Mouse (Mus musculus) hindbrain, embryonic 14.5 days (tissue): ENCODE measurements around the gene Rnaseh2b. TPM values are rescaled to one million over a fixed set of nuclear protein-coding genes. Genes with fewer than 3 reads are reported as not detected.

Source experiments
- ATAC-seq: fragments of 200-750 bp; cut with Nextera tagmentation; 2 replicates; pipeline ENCODE4 v1.8.0; 2017; ENCODE audit warnings: moderate number of reproducible peaks, mild to moderate bottlenecking, moderate TSS enrichment, moderate library complexity; ENCODE audit not compliant: low FRiP score
- DNase-seq: peaks from one replicate; pipeline ENCODE4 v3.0.0-alpha.2; 2015; ENCODE audit warnings: low spot score
- H3K27ac ChIP-seq: fragments of 300-500 bp; sonication (generic); 2 replicates; pipeline ENCODE4 v1.5.1; 2014; ENCODE audit warnings: mild to moderate bottlenecking, moderate library complexity
- H3K27me3 ChIP-seq: fragments of 300-500 bp; sonication (generic); 2 replicates; pipeline ENCODE4 v1.6.1; 2014; ENCODE audit warnings: mild to moderate bottlenecking, low read length, mixed read lengths; ENCODE audit not compliant: control insufficient read depth, insufficient read depth
- H3K36me3 ChIP-seq: fragments of 300-500 bp; sonication (generic); replicated peaks from 2 replicates; pipeline ENCODE4 v1.6.1; 2014; ENCODE audit not compliant: control insufficient read depth, insufficient read depth
- H3K4me1 ChIP-seq: fragments of 300-500 bp; sonication (generic); replicated peaks from 2 replicates; pipeline ENCODE4 v1.6.1; 2014; ENCODE audit warnings: antibody characterized with exemption, low read length, mixed read lengths; ENCODE audit not compliant: control insufficient read depth, insufficient read depth
- H3K4me2 ChIP-seq: fragments of 300-500 bp; sonication (generic); replicated peaks from 2 replicates; pipeline ENCODE4 v1.6.1; 2014; ENCODE audit warnings: mild to moderate bottlenecking, moderate library complexity
- H3K4me3 ChIP-seq: fragments of 300-500 bp; sonication (generic); replicated peaks from 2 replicates; pipeline ENCODE4 v1.5.1; 2014; ENCODE audit warnings: mild to moderate bottlenecking, low read length
- H3K9ac ChIP-seq: fragments of 300-500 bp; sonication (generic); 2 replicates; pipeline ENCODE4 v1.6.1; 2014
- H3K9me3 ChIP-seq: fragments of 300-500 bp; sonication (generic); 2 replicates; pipeline ENCODE4 v1.6.1; 2016; ENCODE audit warnings: low read length; ENCODE audit not compliant: control insufficient read depth
- WGBS: fragments of 180-500 bp; shearing (Covaris S2); extraction: QIAGEN DNeasy Blood & Tissue Kit; methylation state at CpG from one replicate; pipeline ENCODE4 v1.1.7; 2014; 5-methylcytosine and 5-hydroxymethylcytosine counted together
- polyA plus RNA-seq: library from polyadenylated mRNA; unstranded; fragments of >200 nt; fragmentation: Nextera tagmentation; extraction: Ambion mirVana; gene quantifications from 2 replicates; pipeline ENCODE4 v1.2.1, GENCODE M21; 2014

Gene Rnaseh2b
- polyA plus RNA-seq, 1 experiment from 2014 or later = 29.7 TPM

GRCm38 (mm10) chr14:62328606-62329005 lies 36.2 kb downstream of the Rnaseh2b start:
- Histone ChIP-seq H3K4me3 (no peak overlapping the region), H3K4me1 (peaks cover 11% of the 10 kb centered on the region; the same call in 1 of the 2 replicates), H3K9me3 (no peaks in the 10 kb centered on the region), H3K36me3 (no peaks in the 10 kb centered on the region), H3K9ac (no peak overlapping the region), H3K27ac (no peak overlapping the region), H3K27me3 (no peaks in the 10 kb centered on the region), H3K4me2 (no peak overlapping the region)
- 52% methylated on average over 6 of the region's 6 CpGs for WGBS
- ATAC-seq = no peak
- DNase-seq = no peak

- WGBS = 90% methylated on average over 3 of the region's 3 CpGs
- H3K36me3 ChIP-seq = no peaks in the 10 kb centered on the region
- H3K27me3 ChIP-seq = no peaks in the 10 kb centered on the region
- no peak overlapping the region for H3K9ac ChIP-seq
- H3K27ac ChIP-seq = no peak overlapping the region
- DNase-seq = no peak
- peaks cover 11% of the 10 kb centered on the region; the same call in 1 of the 2 replicates for H3K4me1 ChIP-seq
- no peak overlapping the region for H3K4me3 ChIP-seq
- H3K9me3 ChIP-seq = no peaks in the 10 kb centered on the region
- no peak overlapping the region for H3K4me2 ChIP-seq
- ATAC-seq = no peak
Observed at GRCm38 (mm10) chr14:62329631-62330030, 37.2 kb downstream of the Rnaseh2b start.

- H3K4me2 ChIP-seq = peak overlapping the region; percentile 67
- no peaks in the 10 kb centered on the region for H3K27me3 ChIP-seq
- 18% methylated on average over 6 of the region's 6 CpGs for WGBS
- no peaks in the 10 kb centered on the region for H3K36me3 ChIP-seq
- DNase-seq (no peak), ATAC-seq (no peak)
- no peak overlapping the region for H3K27ac ChIP-seq
- H3K9ac ChIP-seq = no peak overlapping the region
- H3K4me1 ChIP-seq = peaks cover 11% of the 10 kb centered on the region; the same call in 1 of the 2 replicates
- peak overlapping the region; percentile 48 for H3K4me3 ChIP-seq
- H3K9me3 ChIP-seq = no peaks in the 10 kb centered on the region
Observed at GRCm38 (mm10) chr14:62331457-62331856, 39.1 kb downstream of the Rnaseh2b start.

GRCm38 (mm10) chr14:62331866-62332619 lies 39.7 kb downstream of the Rnaseh2b start:
- H3K9ac ChIP-seq = peak overlapping the region; percentile 69
- no peaks in the 10 kb centered on the region for H3K36me3 ChIP-seq
- peak; percentile 87 for ATAC-seq
- H3K27me3 ChIP-seq = no peaks in the 10 kb centered on the region
- peaks cover 11% of the 10 kb centered on the region; the same call in 1 of the 2 replicates for H3K4me1 ChIP-seq
- DNase-seq = peak; percentile 83
- H3K9me3 ChIP-seq = no peaks in the 10 kb centered on the region
- H3K4me2 ChIP-seq = peak overlapping the region; percentile 67
- peak overlapping the region; percentile 69 for H3K27ac ChIP-seq
- under 1% methylated on average over 61 of the region's 62 CpGs for WGBS
- peak overlapping the region; percentile 48 for H3K4me3 ChIP-seq

- Histone ChIP-seq H3K4me1 (peaks cover 11% of the 10 kb centered on the region; the same call in 1 of the 2 replicates), H3K4me2 (no peak overlapping the region), H3K4me3 (no peak overlapping the region), H3K9ac (no peak overlapping the region), H3K36me3 (no peaks in the 10 kb centered on the region), H3K27me3 (no peaks in the 10 kb centered on the region), H3K27ac (no peak overlapping the region), H3K9me3 (no peaks in the 10 kb centered on the region)
- WGBS = 77% methylated on average over 9 of the region's 9 CpGs
- ATAC-seq = no peak
- DNase-seq = no peak
Observed at GRCm38 (mm10) chr14:62333909-62334687, 41.7 kb downstream of the Rnaseh2b start.

- H3K9me3 ChIP-seq = no peaks in the 10 kb centered on the region
- H3K9ac ChIP-seq = no peak overlapping the region
- no peaks in the 10 kb centered on the region for H3K27me3 ChIP-seq
- WGBS = 95% methylated on average over 1 of the region's 1 CpGs
- H3K4me1 ChIP-seq = no peaks in the 10 kb centered on the region; the same call in 1 of the 2 replicates
- ATAC-seq (no peak), DNase-seq (no peak)
- no peak overlapping the region for H3K4me3 ChIP-seq
- H3K27ac ChIP-seq = no peak overlapping the region
- no peak overlapping the region for H3K4me2 ChIP-seq
- H3K36me3 ChIP-seq = no peaks in the 10 kb centered on the region
Observed at GRCm38 (mm10) chr14:62339196-62339595, 46.8 kb downstream of the Rnaseh2b start.

GRCm38 (mm10) chr14:62341887-62342642 lies 49.7 kb downstream of the Rnaseh2b start:
- 69% methylated on average over 8 of the region's 8 CpGs for WGBS
- no peaks in the 10 kb centered on the region for H3K27me3 ChIP-seq
- no peak overlapping the region for H3K27ac ChIP-seq
- ATAC-seq = no peak
- H3K4me3 ChIP-seq = no peak overlapping the region
- H3K9ac ChIP-seq = no peak overlapping the region
- DNase-seq = no peak
- H3K36me3 ChIP-seq = no peaks in the 10 kb centered on the region
- H3K4me2 ChIP-seq = no peak overlapping the region
- peaks cover under 1% of the 10 kb centered on the region; the same call in 1 of the 2 replicates for H3K4me1 ChIP-seq
- H3K9me3 ChIP-seq = no peaks in the 10 kb centered on the region

GRCm38 (mm10) chr14:62342643-62343144 lies 50.3 kb downstream of the Rnaseh2b start:
- WGBS = 74% methylated on average over 10 of the region's 10 CpGs
- H3K9me3 ChIP-seq = no peaks in the 10 kb centered on the region
- H3K27ac ChIP-seq = no peak overlapping the region
- peaks cover 5% of the 10 kb centered on the region for H3K4me1 ChIP-seq
- no peak overlapping the region for H3K4me2 ChIP-seq
- ATAC-seq (no peak), DNase-seq (no peak)
- H3K9ac ChIP-seq = no peak overlapping the region
- no peak overlapping the region for H3K4me3 ChIP-seq
- H3K36me3 ChIP-seq = no peaks in the 10 kb centered on the region
- no peaks in the 10 kb centered on the region for H3K27me3 ChIP-seq

- H3K27ac ChIP-seq = no peak overlapping the region
- no peaks in the 10 kb centered on the region for H3K27me3 ChIP-seq
- no peak overlapping the region for H3K4me2 ChIP-seq
- ATAC-seq = no peak
- no peak overlapping the region for H3K9ac ChIP-seq
- H3K36me3 ChIP-seq = no peaks in the 10 kb centered on the region
- 57% methylated on average over 11 of the region's 11 CpGs for WGBS
- H3K4me3 ChIP-seq = no peak overlapping the region
- peaks cover 5% of the 10 kb centered on the region for H3K4me1 ChIP-seq
- DNase-seq = no peak
- H3K9me3 ChIP-seq = no peaks in the 10 kb centered on the region
Observed at GRCm38 (mm10) chr14:62346570-62346969, 54.2 kb downstream of the Rnaseh2b start.
